Mouse (Mus musculus): Measurements from ENCODE around the gene Crebbp.

Gene Crebbp

GRCm38 (mm10) chr16:4045524-4045923, 168.3 kb downstream of the Crebbp start:
- DNase-seq (ENCODE audit: low spot score in 2 of 2): no peak

GRCm38 (mm10) chr16:4044093-4044492, 169.7 kb downstream of the Crebbp start:
- no peak for DNase-seq (ENCODE audit: low spot score in 2 of 2)

GRCm38 (mm10) chr16:4041646-4042045, 172.2 kb downstream of the Crebbp start:
- DNase-seq (ENCODE audit: low spot score in 2 of 2): no peak

GRCm38 (mm10) chr16:4040206-4040605, 173.6 kb downstream of the Crebbp start:
- no peak for DNase-seq (ENCODE audit: low spot score in 2 of 2)

GRCm38 (mm10) chr16:4037690-4038089, 176.1 kb downstream of the Crebbp start:
- DNase-seq (ENCODE audit: low spot score in 2 of 2): no peak

- no peak for DNase-seq (ENCODE audit: low spot score in 2 of 2)
These were observed 177.0 kb downstream of the Crebbp start, which contains the start of gene Dnase1 for GRCm38 (mm10) chr16:4036807-4037206. Dnase1 (plus strand) TSS chr16:4036942.

GRCm38 (mm10) chr16:4035575-4035974, 178.2 kb downstream of the Crebbp start:
- DNase-seq (ENCODE audit: low spot score in 2 of 2): no peak

- DNase-seq (ENCODE audit: low spot score in 2 of 2): no peak
These were observed 179.3 kb downstream of the Crebbp start for GRCm38 (mm10) chr16:4034476-4034875.

GRCm38 (mm10) chr16:4033971-4034370, 179.8 kb downstream of the Crebbp start:
- no peak for DNase-seq (ENCODE audit: low spot score in 2 of 2)

- DNase-seq (ENCODE audit: low spot score in 2 of 2): no peak
These were observed 181.5 kb downstream of the Crebbp start for GRCm38 (mm10) chr16:4032341-4032748.

- no peak for DNase-seq (ENCODE audit: low spot score in 2 of 2)
These were observed 182.1 kb downstream of the Crebbp start for GRCm38 (mm10) chr16:4031441-4032274.
